Mouse (Mus musculus) NIH3T3 (cell line): ENCODE measurements at regions not wholly inside any gene's neighbourhood (a gene's known extent, or its start where the extent isn't known, plus 50 kb on each side); places are given as distances from the start of the nearest gene placed in this dataset.
A peak's percentile ranks its signal among the peaks of the same experiment; 100 is the strongest.

Experiments used
- DNase-seq: peaks from one replicate; pipeline ENCODE4 v3.0.0-alpha.2; 2012; ENCODE audit warnings: low read depth

DNA sequence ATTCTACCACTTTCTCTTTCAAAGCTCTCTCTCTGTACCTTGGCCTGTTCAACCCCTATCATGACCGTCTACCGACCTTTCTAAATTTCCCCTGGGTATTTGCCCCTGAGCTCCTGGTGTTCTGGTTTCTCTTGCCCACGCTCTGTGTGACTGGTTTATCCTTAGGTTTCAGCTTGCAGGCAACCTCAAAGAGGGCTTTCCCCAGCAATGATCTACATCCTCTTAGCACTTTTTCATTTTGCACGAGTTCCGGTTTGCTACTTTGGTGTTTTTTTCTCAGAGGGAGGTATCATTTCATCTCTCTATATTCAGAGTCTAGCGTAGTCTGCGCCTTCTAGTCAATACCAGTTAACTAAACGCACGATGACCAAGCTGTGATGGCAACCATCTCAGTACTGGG, 79.8 kb upstream of the Hmga2 start:
- no peak for DNase-seq

DNA sequence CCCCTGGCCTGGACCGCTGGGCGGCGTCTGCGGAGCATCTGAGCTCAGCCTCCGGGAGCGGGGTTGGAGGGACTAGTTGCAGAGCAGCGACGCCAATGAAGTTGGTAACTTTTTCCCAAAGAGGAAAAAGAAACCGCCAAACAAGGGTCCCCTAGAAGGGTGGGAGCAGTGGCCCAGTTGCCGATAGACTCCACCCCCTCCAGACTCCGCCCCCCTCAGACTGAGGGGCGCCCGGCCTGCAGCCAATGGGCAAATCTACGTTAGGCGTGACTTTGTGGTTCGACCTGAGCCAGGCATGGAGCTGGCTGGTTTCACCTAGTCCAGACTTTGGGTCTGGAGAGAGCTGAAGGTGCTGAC, 76.8 kb upstream of the Hmga2 start:
- no peak for DNase-seq

DNA sequence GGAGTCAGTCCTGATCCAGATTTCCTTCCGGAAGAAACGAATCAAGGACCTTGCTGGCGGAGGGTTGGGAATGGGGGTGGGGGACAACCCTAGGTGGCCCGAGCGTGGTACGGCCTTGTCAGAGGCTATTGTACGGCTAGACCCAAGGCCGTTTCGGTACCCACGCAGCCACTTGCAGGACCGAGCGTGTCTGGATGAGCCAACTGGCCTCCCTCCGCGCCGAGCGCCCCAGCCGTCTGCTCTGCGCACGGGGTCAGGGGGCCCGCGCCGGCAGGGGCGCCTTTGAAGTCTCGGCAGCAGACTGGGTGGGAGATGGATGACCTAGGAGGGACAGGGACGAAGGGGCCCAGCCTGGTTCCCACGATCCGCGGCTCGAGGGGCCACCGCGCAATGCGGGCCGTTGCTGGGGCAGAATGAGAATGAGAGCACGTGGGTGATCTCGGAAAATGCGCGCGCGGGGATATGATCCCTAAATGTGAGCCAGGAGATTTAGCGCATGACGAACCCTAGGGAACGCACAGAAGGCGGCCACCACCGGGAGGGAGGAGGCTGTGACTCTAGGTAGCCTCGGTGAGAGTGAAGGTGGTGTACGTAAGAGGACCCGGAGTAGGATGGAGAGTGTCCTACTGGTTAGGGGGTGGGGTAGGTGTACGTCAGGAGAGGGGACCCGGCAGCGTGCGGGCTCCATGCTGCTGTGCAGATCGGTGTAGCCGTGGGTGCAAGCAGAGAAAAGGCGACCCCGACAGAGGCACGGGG, 76.2 kb upstream of the Hmga2 start:
- peak; percentile 34 for DNase-seq

DNA sequence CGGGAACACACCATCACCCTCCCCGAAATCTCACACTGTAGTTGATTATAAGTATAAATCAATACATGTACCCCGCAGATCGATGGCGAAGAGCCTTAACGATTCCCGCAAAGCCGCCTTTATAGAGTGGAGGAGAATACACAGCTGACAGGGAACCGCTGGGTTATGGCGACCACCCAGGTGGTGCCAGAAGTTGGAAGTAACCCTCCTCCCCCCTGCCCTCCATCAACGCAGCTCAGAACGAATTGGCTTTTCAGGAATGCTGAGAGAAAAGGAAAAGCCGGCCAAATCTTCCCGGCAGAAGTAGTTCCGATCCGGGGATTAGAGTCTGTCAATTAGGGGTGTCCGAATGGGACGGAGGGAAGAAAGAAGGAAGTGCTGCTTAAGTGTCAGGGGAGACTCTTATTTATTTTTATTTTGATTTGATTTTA, 75.6 kb upstream of the Hmga2 start:
- DNase-seq: peak; percentile 35

DNA sequence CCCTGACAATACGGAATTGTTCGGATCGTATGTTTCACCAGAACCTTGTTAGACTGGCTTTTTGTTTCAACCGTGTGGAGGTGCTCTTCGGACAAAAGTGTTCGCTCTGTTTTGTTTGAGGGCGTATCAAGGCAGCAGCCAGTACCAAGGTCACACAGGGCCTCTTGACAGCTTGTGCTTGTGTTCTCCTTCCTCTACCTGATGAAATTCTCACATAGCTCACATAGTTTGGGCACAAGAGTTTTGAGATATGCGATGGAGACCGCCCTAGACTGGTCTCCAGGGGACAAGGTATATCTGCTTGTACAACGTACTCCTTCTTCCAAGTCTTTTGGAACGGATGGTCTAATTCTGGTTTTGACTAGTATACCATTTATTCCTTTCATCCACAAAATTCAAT, 70.9 kb upstream of the Hmga2 start:
- no peak for DNase-seq

DNA sequence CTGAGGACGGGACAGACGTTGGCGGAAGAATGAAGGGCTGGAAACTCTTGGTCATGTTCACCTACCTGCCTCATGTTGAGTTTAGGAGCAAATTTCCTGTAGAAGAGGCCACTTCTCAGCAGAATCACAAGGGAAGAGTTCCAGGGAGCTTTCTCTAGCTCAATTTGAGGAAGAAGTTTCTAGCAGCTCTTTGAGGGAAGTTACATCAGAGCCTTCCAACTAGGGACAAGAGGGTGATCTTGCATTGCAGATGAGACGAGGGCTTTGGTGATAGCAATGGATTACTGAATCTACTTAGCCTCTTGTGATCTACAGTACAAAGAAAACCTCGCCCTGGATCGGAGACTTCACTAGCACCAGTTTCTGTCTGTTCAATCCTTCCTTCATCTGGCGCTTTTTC, 65.3 kb upstream of the Hmga2 start:
- no peak for DNase-seq

DNA sequence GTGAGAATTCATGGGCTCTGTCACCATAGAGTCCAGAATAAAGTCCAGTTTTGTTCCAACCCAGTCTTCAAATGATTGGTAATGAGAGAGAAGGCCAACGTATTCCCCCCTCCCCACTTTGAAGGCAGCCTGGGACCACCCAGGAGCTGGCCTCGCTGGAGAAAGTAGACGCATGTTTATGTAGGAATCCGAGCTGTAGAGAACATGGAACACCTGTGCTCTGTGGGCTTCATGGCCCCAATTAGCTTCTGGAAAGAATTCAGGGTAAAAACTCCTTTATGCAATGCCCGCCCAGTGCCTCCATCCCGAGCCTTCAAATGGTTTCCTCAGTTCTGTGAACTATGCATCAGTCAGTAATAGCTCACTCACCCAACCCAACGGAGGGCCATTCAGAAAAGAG, 62.3 kb upstream of the Hmga2 start:
- DNase-seq: no peak

DNA sequence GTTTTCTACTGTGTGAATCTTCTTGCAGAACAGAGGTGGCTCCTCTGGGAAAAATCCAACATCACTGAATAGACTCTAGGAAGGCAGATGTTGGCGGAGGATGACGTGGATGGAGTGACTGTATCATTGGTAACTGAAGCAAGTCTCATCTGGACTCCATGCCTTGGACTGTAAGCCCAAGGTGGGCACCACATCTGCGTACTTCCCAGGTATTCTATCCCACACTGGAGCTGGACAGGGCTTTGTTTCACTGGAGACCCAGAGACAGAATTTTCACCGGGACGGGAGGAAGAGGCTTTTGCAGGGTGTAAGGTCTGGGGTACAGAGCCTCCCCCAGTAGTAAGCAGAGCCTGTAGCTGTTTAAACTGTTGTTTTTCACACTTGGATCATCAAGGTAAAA, 52.1 kb upstream of the Hmga2 start:
- DNase-seq: no peak

DNA sequence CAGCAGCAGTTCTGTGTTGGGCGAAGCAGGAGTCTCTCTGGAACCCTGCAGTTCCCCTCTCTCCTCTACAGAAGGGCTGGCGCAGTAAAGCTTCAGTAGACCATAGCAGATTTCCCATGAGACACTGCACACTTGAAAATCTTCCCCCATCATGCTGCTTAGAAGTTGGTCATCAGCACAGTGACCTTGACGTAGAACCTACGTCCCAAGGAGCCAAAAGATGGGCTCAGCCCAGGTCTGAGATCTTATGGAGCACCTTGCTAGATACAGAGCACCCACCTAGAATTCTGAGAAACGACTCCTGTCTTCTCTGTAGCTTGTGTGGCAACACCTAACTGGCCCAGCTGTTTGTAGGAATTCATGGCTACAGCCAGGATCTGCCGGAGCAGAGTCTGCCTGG, 51.7 kb upstream of the Hmga2 start:
- no peak for DNase-seq

DNA sequence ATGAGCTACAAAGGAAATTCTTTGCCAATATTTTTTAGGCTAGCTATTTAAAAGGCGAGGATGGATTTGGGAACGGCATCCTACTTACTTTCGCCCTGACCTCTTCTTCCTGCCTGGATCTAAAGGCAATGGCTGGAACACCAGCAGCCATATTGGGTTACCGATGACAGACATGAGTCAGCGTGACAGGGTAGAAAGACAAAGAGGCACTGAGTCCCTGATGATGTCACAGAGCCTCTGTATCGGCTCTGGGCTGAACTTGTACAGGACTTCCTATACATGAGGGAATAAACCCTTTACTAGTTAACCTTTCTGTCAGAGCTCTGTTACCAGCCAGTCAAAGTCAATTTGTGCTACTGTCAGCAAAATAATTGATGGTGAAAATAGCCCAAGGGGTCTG, 50.7 kb upstream of the Hmga2 start:
- DNase-seq: peak; percentile 26
